Mouse (Mus musculus) telencephalon, adult 2 months (tissue): ENCODE data around the gene Gm28372.

Experiments
- DNase-seq: peaks from one replicate; pipeline ENCODE4 v3.0.0-alpha.2; 2011; ENCODE audit warnings: low read depth, low spot score

Gm28372 gene

DNA sequence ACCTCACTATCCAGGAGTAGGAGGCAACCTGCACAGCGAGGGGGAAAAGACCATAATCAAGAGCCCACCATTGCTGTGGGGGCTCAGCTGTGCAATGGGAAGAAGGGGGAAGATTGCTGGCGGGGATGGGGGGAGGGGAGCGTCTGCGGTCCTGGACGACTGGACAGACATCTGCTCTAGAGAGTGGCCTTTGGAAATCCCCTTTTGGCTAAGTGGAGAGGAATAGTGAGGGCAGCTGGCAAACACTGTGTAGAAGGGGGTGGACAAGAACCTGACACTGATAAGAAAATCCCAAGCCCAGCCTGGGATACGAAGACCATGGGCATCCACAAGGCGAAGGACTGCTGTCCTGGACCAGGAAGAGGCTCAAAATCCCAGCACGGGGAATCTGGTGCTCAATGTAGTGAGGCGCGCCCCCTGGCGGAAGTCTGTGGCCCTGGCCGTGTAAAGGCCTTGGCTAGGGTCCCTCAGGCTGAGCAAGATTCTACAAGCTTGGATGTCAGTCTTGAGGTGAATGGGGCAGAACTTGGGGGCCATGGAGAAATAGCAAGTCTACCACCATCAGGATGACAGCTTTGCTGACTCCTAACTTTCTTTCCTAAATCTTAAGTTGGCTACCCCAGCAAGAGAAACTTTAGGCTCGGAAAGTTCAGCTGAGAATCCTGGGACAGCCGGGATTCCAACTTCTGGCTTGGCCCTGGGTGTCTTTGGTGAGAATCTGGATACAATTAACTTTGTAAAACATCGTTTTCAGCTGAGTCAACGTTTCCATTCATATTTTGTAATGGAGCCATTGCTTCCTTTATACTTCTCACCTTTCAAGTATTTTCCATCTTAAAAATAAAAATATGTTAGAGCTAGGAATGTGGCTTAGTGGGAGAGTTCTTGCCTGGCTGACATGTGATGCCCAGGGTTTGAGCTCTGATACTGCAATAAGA, 6.8 kb downstream of the Gm28372 start:
- DNase-seq: peak; percentile 23

DNA sequence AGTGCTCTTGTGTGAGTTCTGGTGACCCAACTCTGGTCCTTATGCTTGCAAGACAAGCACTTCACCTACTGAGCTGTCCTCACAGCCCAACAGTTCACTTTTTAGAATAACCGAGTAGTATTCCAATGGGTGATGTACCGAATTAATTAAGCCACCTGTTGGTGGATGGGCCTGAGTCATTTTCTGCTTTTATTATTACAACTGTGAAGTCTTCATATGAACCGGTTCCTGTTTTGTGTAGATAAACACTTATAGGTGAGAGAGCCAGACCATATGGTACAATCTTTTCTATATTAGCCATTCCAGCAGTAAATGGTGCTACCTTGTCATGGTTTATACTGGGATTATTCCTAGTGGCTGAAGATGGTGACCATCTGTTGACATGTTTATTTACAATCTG, 7.7 kb downstream of the Gm28372 start:
- no peak for DNase-seq

DNA sequence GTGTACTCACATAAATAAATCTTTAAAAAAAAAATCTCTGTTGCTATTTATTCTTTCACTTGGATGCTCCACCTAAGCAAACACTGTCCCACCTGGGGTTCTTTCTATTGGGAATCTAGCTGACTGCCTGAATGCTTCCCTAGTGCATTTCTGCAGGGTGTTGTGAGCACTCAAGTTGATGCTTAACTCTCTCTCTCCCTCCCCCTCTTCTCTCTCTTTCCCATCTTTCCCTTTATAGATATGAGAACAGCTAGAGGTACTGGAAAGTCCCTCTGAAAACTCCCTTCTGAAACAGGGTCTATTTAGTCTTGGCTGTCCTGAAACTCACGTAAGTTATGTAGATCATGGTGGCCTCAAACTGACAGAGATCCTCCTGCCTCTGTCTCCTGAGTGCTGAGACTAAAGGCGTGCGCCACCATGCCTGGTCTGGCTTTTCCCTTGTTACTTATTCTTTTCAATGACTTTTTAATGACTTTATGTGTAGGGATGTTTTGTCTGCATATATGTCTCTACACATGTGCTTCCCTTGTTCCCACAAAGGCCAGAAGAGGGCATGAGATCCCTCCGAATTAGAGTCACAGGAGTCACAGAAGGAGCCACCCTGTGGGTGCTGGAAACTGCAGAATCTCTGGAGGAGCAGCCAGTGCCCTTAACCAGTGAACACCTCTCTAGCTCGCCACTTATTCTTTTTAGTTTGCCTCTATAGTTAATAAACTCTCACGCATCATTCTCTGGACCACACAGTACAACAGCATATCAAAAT, 9.2 kb downstream of the Gm28372 start:
- DNase-seq: no peak

DNA sequence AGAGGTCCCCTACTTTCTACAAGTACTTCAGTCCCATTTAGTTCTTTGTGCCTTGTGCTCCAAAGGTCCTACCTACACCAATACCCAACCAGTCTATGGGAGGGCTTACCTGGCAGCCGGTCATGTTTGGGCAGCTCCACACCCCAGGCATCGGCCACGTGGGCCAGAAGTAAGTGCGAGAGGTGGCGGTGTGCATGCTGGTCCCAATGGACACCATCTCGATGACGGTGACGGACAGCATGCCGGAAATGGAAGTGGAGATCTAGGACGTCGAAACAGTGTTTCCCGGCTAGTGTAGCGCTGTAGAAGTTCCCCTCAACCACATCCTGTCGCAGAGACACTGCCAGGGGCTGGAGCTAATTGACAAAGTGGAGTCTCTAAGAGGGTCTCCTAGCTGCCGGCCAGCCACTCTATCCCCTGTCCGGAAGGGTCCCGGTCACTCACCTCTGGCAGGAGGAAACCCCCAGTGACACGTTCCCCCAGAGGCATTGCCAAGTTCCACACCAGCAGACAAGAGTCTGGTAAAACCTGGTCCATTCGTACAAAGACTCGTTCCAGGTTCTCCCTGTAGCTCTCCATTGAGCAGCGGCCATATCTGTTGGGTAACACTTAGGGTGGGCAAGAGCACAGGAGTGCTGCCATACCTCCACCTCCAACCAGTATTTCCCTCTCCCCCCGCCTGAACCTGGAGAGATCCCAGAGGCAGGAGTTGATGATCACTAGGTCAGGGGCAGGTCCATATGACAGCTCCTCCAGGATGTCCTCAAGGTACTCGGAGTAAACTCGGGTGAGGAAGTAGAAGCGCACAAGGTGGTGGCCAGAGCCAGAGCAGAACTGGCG, 17.0 kb downstream of the Gm28372 start:
- no peak for DNase-seq

DNA sequence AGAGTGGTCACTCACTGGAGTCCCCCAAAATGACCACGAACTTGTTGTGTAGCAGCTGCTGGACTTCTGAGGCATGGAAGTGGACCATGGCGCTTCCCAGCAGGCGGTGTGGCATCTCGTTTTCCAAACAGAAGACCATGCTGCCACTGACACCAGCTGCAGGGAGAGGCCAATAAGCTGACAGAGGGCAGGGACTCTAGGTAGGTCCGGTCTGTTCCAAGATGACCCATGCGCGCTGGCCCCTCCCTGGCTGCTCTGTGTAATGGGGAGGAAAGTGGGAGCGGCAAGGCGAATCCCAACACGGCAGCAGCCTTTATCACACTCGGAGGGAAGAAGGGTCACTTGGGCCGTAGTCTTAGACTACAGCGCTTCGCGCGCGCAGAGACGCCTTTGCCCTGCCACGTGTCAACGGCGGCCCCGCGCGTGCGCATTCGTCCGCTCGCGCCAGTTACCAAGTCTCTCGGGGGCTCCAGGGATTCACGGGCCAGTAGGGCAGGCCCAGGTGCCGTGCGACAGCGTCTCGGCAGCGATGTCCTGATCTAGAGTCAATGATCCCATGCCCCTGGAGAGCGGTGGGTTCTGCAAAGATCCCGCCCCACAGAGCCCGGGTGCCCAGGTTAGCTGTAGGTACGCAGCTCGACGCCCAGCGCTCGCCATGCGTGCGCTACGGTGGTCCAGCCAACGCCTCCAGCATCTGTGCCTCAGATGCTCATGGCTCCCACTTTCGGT, 18.5 kb downstream of the Gm28372 start:
- peak; percentile 53 for DNase-seq

DNA sequence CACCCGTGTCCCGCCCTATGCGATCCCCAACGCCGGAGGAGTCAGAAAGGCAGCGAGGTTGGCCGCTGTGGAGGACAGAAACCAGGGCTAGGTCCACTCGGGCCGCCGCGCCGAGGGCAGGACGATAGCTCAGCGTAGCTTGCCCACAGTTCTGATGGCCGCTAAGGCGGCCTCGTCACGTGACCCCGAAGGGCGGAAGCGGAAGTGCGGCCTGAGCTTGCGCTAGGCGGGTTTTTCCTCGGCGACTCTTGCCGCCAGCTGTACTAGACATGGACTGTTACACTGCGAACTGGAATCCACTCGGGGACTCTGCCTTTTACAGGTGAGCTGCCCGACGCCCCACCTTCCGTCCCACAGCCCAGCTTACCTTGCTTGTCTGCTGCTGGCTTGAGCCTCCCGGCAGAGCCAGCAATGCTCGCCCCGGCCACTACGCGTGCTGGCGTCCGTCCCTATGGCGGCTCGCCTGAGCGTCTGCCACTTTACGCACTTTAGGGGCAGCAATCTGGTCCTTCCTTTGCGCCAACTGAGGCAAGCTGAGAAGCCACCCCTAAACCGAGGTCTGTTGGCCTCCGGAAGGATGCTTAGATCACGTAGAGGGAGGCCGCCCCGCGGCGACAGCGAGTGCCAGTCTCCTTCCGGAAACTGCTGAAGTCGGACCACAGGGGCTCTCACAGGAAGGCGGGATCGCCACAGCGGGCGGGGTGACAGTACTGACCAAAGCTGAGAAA, 19.3 kb downstream of the Gm28372 start, which contains the start of the genes Vps16 and Pced1a:
Vps16 (plus strand) TSS at position 214 of the 728 bp plus-strand sequence.
Pced1a (minus strand) TSS at position 576 of the 728 bp plus-strand sequence.
- DNase-seq: peak; percentile 93

DNA sequence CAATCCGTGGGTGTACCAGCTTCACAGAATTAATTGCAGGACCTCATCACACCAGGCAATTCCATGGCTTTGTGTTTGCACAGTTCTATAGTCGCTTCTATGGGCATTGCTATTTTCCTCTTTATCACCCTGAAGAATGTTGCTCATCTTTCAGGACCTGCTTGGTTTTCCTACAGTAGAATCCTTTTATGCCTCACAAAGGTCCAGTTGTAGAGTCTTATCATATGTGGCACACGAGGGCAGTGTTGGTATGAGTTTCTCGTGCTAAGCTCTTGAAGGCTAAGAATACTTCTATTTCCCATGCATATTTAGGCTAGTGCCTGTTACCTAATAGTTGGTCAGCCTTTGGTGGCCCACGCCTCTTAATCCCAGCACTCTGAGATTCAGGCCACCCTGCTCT, 20.1 kb downstream of the Gm28372 start:
- peak; percentile 27 for DNase-seq

DNA sequence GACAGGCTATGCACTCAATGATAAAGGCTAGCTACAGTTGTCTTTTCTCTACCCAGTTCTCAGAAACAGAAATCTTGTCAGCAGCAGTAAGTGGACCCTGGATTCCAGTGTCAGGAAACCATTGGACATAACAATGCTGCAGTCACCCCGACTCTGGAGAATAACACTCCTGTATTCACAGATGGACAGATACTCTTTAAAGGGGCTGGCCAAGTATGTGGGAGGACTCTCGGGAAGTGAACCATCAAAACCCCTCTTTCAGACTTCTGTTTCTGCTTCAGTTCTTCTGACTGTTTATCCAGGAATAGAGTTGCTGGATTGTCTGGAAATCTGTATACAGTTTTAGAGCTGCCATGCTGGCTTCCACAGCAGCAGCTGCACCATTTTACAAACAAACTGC, 24.8 kb downstream of the Gm28372 start:
- DNase-seq: no peak

DNA sequence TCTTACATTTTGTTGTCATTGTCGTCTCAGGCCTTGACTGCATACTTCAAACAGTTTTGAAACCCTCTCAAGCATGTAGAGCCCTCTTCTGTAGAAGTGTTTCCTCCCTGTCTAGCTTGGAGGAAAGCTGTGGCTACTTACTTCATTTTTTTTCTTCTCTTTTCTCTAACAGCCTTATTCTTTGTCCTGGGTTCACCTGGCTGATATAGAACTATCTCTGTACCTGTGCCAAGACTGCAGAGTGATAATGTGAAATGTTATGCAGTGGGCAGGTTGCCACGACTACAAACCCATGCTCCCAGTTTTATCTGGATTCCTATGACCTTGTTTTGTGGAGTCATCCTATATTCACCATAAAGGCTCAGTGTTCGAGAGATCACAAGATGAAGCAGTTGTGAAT, 25.4 kb downstream of the Gm28372 start:
- DNase-seq: no peak

DNA sequence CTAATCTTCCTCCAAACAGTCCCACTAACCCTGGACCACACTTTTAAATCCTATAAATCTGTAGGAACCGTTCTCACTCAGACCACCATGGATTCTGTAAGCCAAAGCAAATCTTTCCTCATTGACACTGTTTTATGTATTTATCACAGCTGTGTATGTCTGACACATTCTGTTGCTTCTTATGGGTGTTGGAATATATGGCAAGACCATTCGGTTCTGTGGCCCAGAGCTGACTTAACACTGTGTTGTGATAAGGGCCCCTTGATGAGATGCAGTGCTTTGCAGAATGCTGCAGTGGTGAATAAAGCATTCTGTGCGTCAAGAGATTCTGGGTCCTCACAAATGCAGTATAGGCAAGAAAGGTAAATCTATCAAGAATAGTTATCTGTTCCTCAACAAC, 27.1 kb downstream of the Gm28372 start:
- DNase-seq: no peak

DNA sequence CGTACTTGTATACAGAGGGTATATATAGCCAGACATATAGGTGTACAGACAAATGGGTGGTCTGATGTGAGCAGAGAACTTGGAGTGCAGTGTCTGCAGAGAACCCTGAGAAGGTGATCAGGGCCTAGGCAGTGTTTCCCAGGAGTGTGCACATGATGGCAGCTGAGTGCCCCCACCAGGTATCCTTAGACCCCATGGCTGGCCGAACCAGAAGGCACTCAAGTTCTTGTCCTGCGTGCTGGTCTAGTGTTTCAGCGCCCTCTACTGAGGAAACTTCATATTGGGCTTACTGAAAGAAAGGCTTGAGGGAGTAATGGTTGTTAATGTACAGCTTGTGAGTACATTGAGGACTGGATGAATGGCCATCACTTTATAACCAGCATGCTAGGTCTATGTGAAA, 28.1 kb downstream of the Gm28372 start:
- no peak for DNase-seq

DNA sequence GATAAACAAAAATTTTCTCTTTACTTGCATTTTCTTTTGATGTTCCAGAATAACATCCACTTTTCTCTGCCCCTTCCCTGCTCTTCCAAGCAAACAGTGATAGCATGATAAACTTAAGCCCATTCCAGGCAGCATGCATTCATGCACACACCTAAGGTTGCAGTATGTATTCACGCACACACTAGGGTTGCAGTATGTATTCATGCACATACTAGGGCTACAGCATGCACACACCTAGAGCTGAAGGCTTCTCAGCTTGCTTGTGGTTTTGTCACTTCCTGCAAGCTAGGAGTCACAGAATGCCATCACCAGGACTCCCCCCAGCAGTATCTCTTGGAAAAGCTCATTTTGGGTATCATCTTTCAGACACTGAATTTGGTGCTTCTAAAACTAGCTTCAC, 31.7 kb downstream of the Gm28372 start:
- DNase-seq: no peak

DNA sequence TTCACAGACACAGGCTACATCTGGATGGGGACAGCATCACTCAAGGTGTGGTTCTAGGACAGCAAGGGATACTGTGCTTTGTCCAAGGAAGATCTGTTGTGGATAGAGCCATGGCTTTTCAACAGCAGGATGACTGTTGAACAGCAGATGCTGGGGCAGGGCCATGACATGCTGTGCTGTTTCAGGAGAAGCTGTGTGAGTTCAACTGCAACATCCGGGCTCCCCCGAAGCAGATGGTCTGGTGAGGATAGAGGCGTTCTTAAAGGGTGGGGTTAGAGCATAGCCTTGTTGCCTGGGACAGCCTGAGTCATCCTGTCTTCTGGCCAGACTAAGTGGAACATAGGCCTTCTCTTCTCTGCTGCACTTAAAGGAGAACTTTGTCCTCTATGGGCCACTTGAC, 33.8 kb downstream of the Gm28372 start:
- no peak for DNase-seq

DNA sequence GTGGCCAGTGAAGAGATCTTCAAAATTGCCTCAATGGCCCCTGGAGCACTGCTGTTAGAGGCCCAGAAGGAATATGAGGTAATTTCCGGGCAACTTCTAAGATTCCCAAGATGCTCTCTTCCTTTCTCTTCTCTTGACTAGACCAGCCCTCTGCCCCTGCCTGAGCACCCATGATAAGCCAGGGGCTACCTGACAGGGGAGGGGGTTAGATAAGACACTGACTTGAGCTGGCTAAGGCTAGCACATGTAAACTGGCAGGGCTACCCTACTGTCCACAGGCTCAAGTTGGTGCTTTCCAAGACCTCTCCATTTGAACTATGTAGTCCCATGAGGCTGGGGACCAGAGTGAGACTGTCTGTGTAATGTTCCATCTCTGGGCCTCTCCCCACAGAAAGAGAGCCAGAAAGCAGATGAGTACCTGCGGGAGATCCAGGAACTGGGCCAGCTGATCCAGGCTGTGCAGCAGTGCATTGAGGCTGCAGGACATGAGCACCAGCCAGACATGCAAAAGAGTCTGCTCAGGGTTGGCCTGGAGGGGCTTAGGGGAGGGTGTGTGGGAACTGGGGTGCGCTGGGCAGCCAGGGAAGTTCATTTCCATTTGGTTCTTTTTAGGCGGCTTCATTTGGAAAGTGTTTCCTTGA, 34.9 kb downstream of the Gm28372 start:
- DNase-seq: no peak

DNA sequence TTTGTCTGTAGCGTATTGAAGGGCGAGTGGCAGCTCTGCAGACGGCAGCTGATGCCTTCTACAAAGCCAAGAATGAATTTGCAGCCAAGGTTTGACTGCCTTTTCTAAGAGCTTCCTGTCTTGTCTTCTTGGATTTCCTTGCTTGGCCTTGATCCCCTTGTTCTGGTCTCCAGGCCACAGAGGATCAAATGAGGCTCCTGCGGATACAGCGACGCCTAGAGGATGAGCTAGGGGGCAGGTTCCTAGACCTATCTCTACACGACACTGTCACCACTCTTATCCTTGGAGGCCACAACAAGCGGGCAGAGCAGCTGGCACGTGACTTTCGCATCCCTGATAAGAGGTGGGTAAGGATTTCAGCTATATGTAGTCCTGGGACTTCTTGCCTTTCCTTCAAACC, 37.1 kb downstream of the Gm28372 start:
- no peak for DNase-seq

DNA sequence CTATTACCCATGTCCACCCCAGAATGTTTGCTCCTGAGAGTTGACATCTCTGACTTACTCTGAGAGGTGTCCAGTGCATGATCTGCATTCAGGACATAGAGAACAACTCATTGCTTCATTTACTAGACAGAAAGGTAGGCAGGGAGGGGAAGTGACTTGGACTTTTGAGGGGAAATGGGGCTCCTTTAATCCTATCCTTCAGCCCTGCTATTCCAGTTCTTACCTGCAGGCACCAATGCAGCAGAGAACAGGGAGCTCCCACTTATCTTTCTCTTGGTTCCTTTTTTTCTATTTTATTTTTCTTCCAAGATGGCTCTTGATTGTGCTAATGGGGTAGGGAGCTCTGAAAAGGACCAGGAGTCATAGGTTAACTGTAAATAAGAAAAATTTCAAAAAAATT, 43.4 kb downstream of the Gm28372 start:
- DNase-seq: no peak

DNA sequence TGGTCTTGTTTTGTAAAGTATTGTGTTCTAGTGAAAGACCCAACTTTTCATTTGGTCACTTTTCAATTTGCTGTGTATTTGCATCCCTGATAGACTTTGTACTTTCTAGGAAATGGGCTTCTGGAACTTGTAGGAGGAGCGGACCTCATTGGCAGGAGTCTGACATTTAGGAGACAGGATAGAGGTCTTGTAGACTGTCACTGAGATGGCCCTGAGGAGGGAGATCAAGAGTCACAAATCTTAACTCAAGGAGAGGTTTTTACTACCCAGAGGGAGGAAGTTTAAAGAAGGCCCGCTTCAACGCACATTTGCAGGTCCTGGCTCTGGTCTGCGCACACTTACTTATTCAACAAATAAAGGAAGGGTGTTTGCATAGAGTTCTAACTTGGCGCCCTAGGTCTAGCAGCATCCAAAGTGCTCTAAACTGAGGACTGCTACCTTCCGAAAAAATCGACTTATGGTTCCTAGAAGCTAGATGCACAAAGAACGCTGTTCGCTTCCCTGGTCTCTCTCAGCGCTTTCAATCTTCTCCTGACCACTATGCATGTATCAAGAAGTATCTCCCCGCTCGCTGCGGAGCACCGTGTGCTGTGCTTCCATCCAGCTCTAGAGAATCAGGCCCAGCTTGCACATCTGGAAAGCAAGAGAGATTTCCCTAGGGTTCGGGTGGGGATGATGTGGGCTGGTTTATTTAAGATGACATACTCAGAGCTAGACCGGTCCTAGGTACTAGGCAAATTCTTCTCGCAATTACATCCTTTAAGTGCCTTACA, 44.2 kb downstream of the Gm28372 start:
- no peak for DNase-seq

DNA sequence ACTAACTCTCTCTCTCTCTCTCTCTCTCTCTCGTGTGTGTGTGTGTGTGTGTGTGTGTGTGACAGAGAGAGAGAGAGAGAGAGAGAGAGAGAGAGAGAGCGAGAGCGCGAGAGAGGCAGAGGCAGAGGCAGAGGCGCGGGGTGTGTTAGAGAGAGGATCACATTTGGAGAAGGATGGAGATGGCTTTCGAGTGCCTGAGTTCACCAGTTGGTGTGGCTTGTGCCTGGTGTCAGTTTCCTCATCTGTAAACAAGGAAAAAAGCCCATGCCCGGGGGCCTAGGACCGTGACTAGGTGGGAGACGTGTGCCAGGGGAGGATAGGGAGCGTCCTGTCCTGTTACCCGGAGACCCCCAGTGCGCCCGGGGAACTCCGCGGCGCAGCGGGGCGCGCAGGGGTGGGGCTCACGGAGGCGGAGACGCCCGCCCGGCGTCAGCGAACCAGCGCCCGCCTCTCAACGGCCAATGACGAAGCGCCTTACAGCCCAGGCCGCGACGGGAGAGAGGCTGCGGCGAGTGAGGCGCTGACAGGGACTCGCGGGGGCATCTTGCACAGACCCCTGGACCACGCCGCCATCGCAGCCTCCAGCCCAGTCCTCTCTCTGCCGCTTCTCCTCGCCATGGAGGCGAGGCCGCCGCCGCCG, 44.9 kb downstream of the Gm28372 start, which contains the start of gene Ptpra:
Ptpra (plus strand) TSS at position 485 of the 640 bp plus-strand sequence.
- DNase-seq: peak; percentile 76

DNA sequence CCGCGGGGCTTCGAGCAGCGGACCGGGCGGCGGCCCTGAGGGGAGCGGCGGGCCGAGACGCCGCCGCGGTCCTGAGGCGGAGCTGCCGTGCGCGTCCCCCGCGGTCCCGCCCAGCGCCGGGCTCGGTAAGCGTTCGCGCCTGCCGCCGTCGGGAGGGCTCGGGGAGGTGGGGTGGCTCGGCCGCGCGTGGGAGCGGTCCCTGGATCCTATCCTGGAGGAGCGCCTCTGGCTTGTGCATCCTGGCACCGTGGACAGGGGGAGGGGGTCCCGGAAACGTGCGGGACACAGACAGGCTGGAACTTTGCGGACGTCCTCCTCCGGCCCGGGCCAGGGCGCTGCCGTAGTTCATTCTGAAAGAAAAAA, 45.4 kb downstream of the Gm28372 start:
- no peak for DNase-seq
